Comparison of ENCODE assay signal across 22 mouse cellular contexts in genomic region chr2:154789381-154789780, GRCm38 (mm10). TPM values are rescaled to one million over a fixed set of nuclear protein-coding genes. Genes with fewer than 3 reads are reported as not detected.
DNase-seq lines count a peak whose midpoint lies in the region; ATAC-seq and TF ChIP-seq lines count a peak whose summit lies in the region.
"Had no signal": no experiment of that assay in that cellular context is flagged by ENCODE, and none has a peak within 500 bp of the region (broad histone marks: within the 10 kb centered on the region; RNA-seq: fewer than 3 reads in every experiment).

No protein-coding gene starts in this region.

- no peak for ATAC-seq in hindbrain, postnatal 0 days
- ATAC-seq in liver, embryonic 15.5 days (ENCODE audit: insufficient read depth): no peak
- ATAC-seq: midbrain, embryonic 16.5 days had no signal

- DNase-seq in cerebellum, adult 9-11 months: peak; percentile 42
- no peak for DNase-seq in cerebellum, adult 2 months
- DNase-seq in hindbrain, embryonic 10.5 days (ENCODE audit: low spot score): no peak
- no peak for DNase-seq in hindbrain, postnatal 0 days (ENCODE audit: low spot score)
- DNase-seq in heart, adult 8-10 months (ENCODE audit: low spot score): no peak
- DNase-seq: gastrocnemius, postnatal 25 days; kidney, adult 9 months; kidney, postnatal 4 days had no signal

- no peak for TF ChIP-seq POLR2A in cerebellum, adult 2 months (IDR thresholded peaks at IDR 0.05; ENCODE audit: borderline replicate concordance, insufficient read depth, low read length)
- TF ChIP-seq POLR2A in ES-Bruce4 (IDR thresholded peaks at IDR 0.05; ENCODE audit: insufficient read depth, low read length): no peak

- H3K27me3 ChIP-seq in cerebellum, adult 2 months (ENCODE audit: control insufficient read depth, insufficient read depth, low read length): no peaks in the 10 kb centered on the region
- no peaks in the 10 kb centered on the region for H3K27me3 ChIP-seq in hindbrain, embryonic 10.5 days (ENCODE audit: insufficient read depth, poor library complexity, severe bottlenecking)
- H3K27me3 ChIP-seq in hindbrain, postnatal 0 days (ENCODE audit: insufficient read depth, low read length): no peaks in the 10 kb centered on the region
- no peaks in the 10 kb centered on the region for H3K27me3 ChIP-seq in ES-Bruce4 (ENCODE audit: control insufficient read depth, insufficient read depth, low read length, poor library complexity, severe bottlenecking)
- H3K27me3 ChIP-seq in liver, embryonic 15.5 days: no peaks in the 10 kb centered on the region
- H3K27me3 ChIP-seq: CH12.LX; limb, embryonic 12.5 days; lung, embryonic 15.5 days; stomach, embryonic 15.5 days had no signal

- H3K4me2 ChIP-seq in hindbrain, postnatal 0 days (ENCODE audit: low read depth, low read length): no peak overlapping the region
- peak overlapping the region; percentile 80 for H3K4me2 ChIP-seq in liver, embryonic 15.5 days

- no peak for TF ChIP-seq CTCF in cerebellum, adult 2 months (IDR thresholded peaks at IDR 0.05; ENCODE audit: borderline replicate concordance, insufficient read depth, low read depth, low read length)
- no peak for TF ChIP-seq CTCF in hindbrain, postnatal 0 days (IDR thresholded peaks at IDR 0.05; ENCODE audit: low read depth)
- no peak for TF ChIP-seq CTCF in ES-Bruce4 (IDR thresholded peaks at IDR 0.05; ENCODE audit: low read depth, low read length)

- no peaks in the 10 kb centered on the region for H3K9me3 ChIP-seq in hindbrain, embryonic 10.5 days
- no peaks in the 10 kb centered on the region for H3K9me3 ChIP-seq in hindbrain, postnatal 0 days (ENCODE audit: low read length)
- H3K9me3 ChIP-seq in ES-Bruce4 (replicated peaks; ENCODE audit: control insufficient read depth, insufficient read depth, low read length, poor library complexity, severe bottlenecking): no peaks in the 10 kb centered on the region
- no peaks in the 10 kb centered on the region for H3K9me3 ChIP-seq in liver, embryonic 15.5 days (replicated peaks)
- H3K9me3 ChIP-seq: limb, embryonic 12.5 days; lung, embryonic 15.5 days; stomach, embryonic 15.5 days had no signal

- TF ChIP-seq EP300 in ES-Bruce4 (IDR thresholded peaks at IDR 0.05; ENCODE audit: insufficient read depth, low read depth, low read length): no peak

- peaks cover 5% of the 10 kb centered on the region; the same call in 1 of the 2 replicates for H3K4me1 ChIP-seq in cerebellum, adult 2 months (ENCODE audit: control insufficient read depth, insufficient read depth, low read length)
- peaks cover 56% of the 10 kb centered on the region for H3K4me1 ChIP-seq in hindbrain, embryonic 10.5 days (replicated peaks)
- H3K4me1 ChIP-seq in hindbrain, postnatal 0 days (ENCODE audit: insufficient read depth, low read length): peaks cover 14% of the 10 kb centered on the region; the same call in 1 of the 2 replicates
- peaks cover 2% of the 10 kb centered on the region for H3K4me1 ChIP-seq in ES-Bruce4 (ENCODE audit: control insufficient read depth, insufficient read depth, low read length)
- H3K4me1 ChIP-seq in liver, embryonic 15.5 days (replicated peaks): peaks cover 71% of the 10 kb centered on the region

- 63% methylated on average over 6 of the region's 6 CpGs for WGBS in cerebellum, adult 2 months
- 74% methylated on average over 6 of the region's 6 CpGs for WGBS in hindbrain, embryonic 10.5 days
- WGBS in hindbrain, postnatal 0 days: 71% methylated on average over 6 of the region's 6 CpGs
- WGBS in liver, embryonic 15.5 days (ENCODE audit: insufficient replicate concordance): 57% methylated on average over 6 of the region's 6 CpGs

- peaks cover 6% of the 10 kb centered on the region; the same call in 1 of the 2 replicates for H3K36me3 ChIP-seq in hindbrain, embryonic 10.5 days
- no peaks in the 10 kb centered on the region for H3K36me3 ChIP-seq in hindbrain, postnatal 0 days (ENCODE audit: insufficient read depth, low read length)
- peaks cover 11% of the 10 kb centered on the region for H3K36me3 ChIP-seq in ES-Bruce4 (ENCODE audit: control insufficient read depth, insufficient read depth, low read length, poor library complexity, severe bottlenecking)
- H3K36me3 ChIP-seq in liver, embryonic 15.5 days (replicated peaks): peaks cover 6% of the 10 kb centered on the region
- H3K36me3 ChIP-seq: limb, embryonic 12.5 days; lung, embryonic 15.5 days; stomach, embryonic 15.5 days had no signal

- no peak overlapping the region for H3K4me3 ChIP-seq in cerebellum, adult 2 months (replicated peaks; ENCODE audit: insufficient read depth, low read depth, low read length)
- H3K4me3 ChIP-seq in hindbrain, embryonic 10.5 days: 0 out of 2 replicates have a peak overlapping the region, but pooled peaks have one; percentile 97
- no peak overlapping the region for H3K4me3 ChIP-seq in hindbrain, postnatal 0 days (ENCODE audit: low read length)
- H3K4me3 ChIP-seq in ES-Bruce4 (ENCODE audit: low read depth, low read length): no peak overlapping the region
- H3K4me3 ChIP-seq in liver, embryonic 15.5 days (replicated peaks): no peak overlapping the region

- H3K9ac ChIP-seq in hindbrain, postnatal 0 days (replicated peaks; ENCODE audit: low read length): no peak overlapping the region
- peak overlapping the region; percentile 76 for H3K9ac ChIP-seq in ES-Bruce4 (ENCODE audit: low read depth, poor library complexity, severe bottlenecking)
- peak overlapping the region; percentile 98; the same call in 1 of the 2 replicates for H3K9ac ChIP-seq in liver, embryonic 15.5 days
- H3K9ac ChIP-seq: limb, embryonic 12.5 days; stomach, embryonic 15.5 days had no signal

- no peak overlapping the region for H3K27ac ChIP-seq in cerebellum, adult 2 months (ENCODE audit: insufficient read depth, low read length)
- H3K27ac ChIP-seq in hindbrain, embryonic 10.5 days: no peak overlapping the region
- H3K27ac ChIP-seq in hindbrain, postnatal 0 days: no peak overlapping the region
- peak overlapping the region; percentile 74; the same call in 1 of the 2 replicates for H3K27ac ChIP-seq in ES-Bruce4 (ENCODE audit: insufficient read depth, low read length)
- peak overlapping the region; percentile 97 for H3K27ac ChIP-seq in liver, embryonic 15.5 days (replicated peaks)
- H3K27ac ChIP-seq: limb, embryonic 12.5 days had no signal

RNA-seq across cellular contexts. Expression of gene Raly, which starts 1.5 kb away (rescaled TPM):
- 198 and 208 TPM in 2 replicates for polyA plus RNA-seq in cerebellum, adult 2 months (2012; rRNA removed)
- polyA plus RNA-seq in hindbrain, embryonic 10.5 days (2016; fragmentation: Nextera tagmentation; extraction: Ambion mirVana): 52.8 and 77.6 TPM in 2 replicates
- total RNA-seq in hindbrain, postnatal 0 days (2014; rRNA removed): 180 and 199 TPM in 2 replicates
- 22.4 and 25.5 TPM in 2 replicates for polyA plus RNA-seq in hindbrain, postnatal 0 days (2015; fragmentation: Nextera tagmentation; extraction: Ambion mirVana)
- 228 and 241 TPM in 2 replicates for polyA plus RNA-seq in ES-Bruce4 (2011; ENCODE audit: insufficient read depth, insufficient read length, low read depth, missing spikeins)
- polyA plus RNA-seq in liver, embryonic 15.5 days (2015; fragmentation: Nextera tagmentation; extraction: Ambion mirVana): 23.6 and 24.9 TPM in 2 replicates
- 10 to 100 TPM; 81.3 to 93.0 (median 90.0) TPM for total RNA-seq in heart, adult 8-10 months (2022)

RNA-seq across cellular contexts. Expression of gene a, which starts 1.8 kb away (rescaled TPM):
- 0.28 TPM in 1 of 2 replicates, not detected in the other for polyA plus RNA-seq in cerebellum, adult 2 months (2012; rRNA removed)
- polyA plus RNA-seq in hindbrain, embryonic 10.5 days (2016; fragmentation: Nextera tagmentation; extraction: Ambion mirVana): 1.0 and 1.7 TPM in 2 replicates
- total RNA-seq in hindbrain, postnatal 0 days (2014; rRNA removed): 1.3 TPM in 1 of 2 replicates, not detected in the other
- polyA plus RNA-seq in hindbrain, postnatal 0 days (2015; fragmentation: Nextera tagmentation; extraction: Ambion mirVana): 0.85 and 1.6 TPM in 2 replicates
- not detected in 2 replicates for polyA plus RNA-seq in ES-Bruce4 (2011; ENCODE audit: insufficient read depth, insufficient read length, low read depth, missing spikeins)
- polyA plus RNA-seq in liver, embryonic 15.5 days (2015; fragmentation: Nextera tagmentation; extraction: Ambion mirVana): 0.32 TPM in 1 of 2 replicates, not detected in the other
- total RNA-seq in heart, adult 8-10 months (2022): not detected
- total RNA-seq: adrenal gland, postnatal 14 days; gastrocnemius, postnatal 25 days; heart, postnatal 25 days had no signal
- polyA plus RNA-seq: lung, embryonic 15.5 days; spleen, adult 2 months had no signal

RNA-seq across cellular contexts. Expression of gene Gm14214, which starts 19.6 kb away (rescaled TPM):
- not detected in 2 replicates for polyA plus RNA-seq in cerebellum, adult 2 months (2012; rRNA removed)
- not detected in 2 replicates for polyA plus RNA-seq in hindbrain, embryonic 10.5 days (2016; fragmentation: Nextera tagmentation; extraction: Ambion mirVana)
- not detected in 2 replicates for total RNA-seq in hindbrain, postnatal 0 days (2014; rRNA removed)
- polyA plus RNA-seq in hindbrain, postnatal 0 days (2015; fragmentation: Nextera tagmentation; extraction: Ambion mirVana): not detected in 2 replicates
- 1.2 and 1.4 TPM in 2 replicates for polyA plus RNA-seq in ES-Bruce4 (2011; ENCODE audit: insufficient read depth, insufficient read length, low read depth, missing spikeins)
- polyA plus RNA-seq in liver, embryonic 15.5 days (2015; fragmentation: Nextera tagmentation; extraction: Ambion mirVana): not detected in 2 replicates
- not detected for total RNA-seq in heart, adult 8-10 months (2022)
- total RNA-seq: adrenal gland, postnatal 14 days; CH12.LX; gastrocnemius, postnatal 25 days; heart, postnatal 25 days; layer of hippocampus, postnatal 10 days had no signal
- polyA plus RNA-seq: heart, embryonic 11.5 days; limb, embryonic 12.5 days; lung, embryonic 15.5 days; midbrain, embryonic 16.5 days; neural tube, embryonic 11.5 days; spleen, adult 2 months; stomach, embryonic 15.5 days; thymus, postnatal 0 days had no signal

Comparison
In these comparisons a context has a peak if more than half of its experiments do, and no peak if none do; other contexts are left out.
1. H3K27ac ChIP-seq: peak in ES-Bruce4 (single experiment) and liver, embryonic 15.5 days (single experiment); none in cerebellum, adult 2 months (single experiment), hindbrain, embryonic 10.5 days (single experiment) and hindbrain, postnatal 0 days (single experiment).